Mouse (Mus musculus) G1E (cell line): ENCODE measurements around the gene Tnfsf13.

Experiments
- CTCF ChIP-seq: IDR thresholded peaks from 2 replicates; pipeline ENCODE4 v1.5.1; 2012; ENCODE audit warnings: low read depth, low read length, inconsistent platforms, mixed read lengths
- GATA1 ChIP-seq: IDR thresholded peaks from 2 replicates; pipeline ENCODE4 v1.6.1; 2012; ENCODE audit warnings: borderline replicate concordance, low read length, inconsistent platforms, mixed read lengths
- GATA2 ChIP-seq: IDR thresholded peaks from 2 replicates; pipeline ENCODE4 v1.6.1; 2012; ENCODE audit warnings: low read depth, low read length, inconsistent platforms, borderline replicate concordance
- POLR2AphosphoS5 ChIP-seq: IDR thresholded peaks from 2 replicates; pipeline ENCODE4 v1.6.1; 2012; ENCODE audit warnings: low read depth, low read length, inconsistent platforms; ENCODE audit not compliant: insufficient replicate concordance
- TAL1 ChIP-seq: conservative IDR thresholded peaks from 2 replicates; pipeline ENCODE4 v1.6.1; 2012; ENCODE audit warnings: low read depth, low read length, inconsistent platforms, mixed read lengths

DNA sequence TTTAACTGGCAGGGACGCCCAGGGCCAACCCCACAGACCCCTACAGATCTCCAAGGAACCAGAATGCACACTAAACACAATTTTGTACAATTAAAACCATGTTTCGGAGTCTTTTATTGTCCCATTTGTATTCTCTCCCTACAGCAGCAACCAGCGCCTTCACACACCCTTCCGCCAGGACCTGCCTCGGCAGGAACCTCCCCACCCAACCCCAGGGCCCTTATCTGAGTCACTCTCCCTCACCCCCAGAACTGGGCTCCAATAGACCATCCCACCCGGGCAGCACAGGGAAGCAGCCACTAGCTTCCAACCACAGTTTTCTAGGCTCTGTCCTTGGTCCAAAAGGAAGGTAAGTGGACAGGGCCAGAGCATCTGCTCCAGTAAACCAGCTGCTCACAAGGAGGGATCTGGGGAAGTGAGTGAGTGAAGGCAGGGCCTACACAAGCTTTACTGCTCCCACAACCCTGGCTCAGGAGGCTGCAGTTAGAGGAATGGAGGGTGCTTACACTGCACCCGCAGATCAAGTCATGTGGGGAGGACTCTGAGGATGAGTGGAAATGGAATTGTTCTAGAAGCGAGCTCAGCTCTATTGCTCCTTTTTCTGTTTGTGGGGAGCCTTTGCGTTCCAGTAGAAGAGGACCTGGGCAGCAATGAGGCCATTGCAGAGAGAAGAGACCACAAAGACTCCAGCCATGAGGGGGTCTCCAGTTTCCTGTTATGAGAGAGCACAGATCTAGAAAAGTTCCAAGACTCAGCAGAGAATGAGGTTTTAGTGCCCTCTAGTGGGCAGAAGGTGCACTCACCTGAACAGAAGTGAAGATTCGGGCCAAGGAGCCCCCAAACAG lies 28.7 kb downstream of the Tnfsf13 start:
- TF ChIP-seq CTCF (peak; percentile 51), POLR2AphosphoS5 (no peak), GATA1 (no peak), TAL1 (no peak), GATA2 (no peak)
